Mouse (Mus musculus) 416B (cell line): ENCODE measurements around the gene Rsph6a.

Experiments used
- DNase-seq: peaks from one replicate; pipeline ENCODE4 v3.0.0; 2011; ENCODE audit warnings: low read depth

Rsph6a gene

DNA sequence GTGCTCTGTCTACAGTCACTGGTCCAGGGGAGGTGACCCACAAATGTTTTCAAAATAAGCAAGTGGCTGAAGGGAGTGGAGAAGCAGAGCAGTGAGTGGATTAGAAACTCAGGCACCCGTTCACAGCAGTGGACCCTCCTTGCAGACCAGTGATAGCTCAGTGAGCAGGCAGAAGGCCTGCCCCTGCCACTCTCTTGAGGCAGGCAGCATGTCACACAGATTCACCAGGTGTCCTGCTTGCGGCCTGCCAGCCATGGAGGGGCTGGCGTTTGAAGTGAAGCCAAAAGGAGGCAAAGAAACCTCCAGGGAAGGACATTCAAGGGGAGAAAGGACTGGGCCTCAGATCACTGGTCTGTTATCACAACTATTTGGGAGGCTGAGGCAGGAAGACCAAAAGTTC is 24.2 kb downstream of the Rsph6a start:
- DNase-seq: no peak

DNA sequence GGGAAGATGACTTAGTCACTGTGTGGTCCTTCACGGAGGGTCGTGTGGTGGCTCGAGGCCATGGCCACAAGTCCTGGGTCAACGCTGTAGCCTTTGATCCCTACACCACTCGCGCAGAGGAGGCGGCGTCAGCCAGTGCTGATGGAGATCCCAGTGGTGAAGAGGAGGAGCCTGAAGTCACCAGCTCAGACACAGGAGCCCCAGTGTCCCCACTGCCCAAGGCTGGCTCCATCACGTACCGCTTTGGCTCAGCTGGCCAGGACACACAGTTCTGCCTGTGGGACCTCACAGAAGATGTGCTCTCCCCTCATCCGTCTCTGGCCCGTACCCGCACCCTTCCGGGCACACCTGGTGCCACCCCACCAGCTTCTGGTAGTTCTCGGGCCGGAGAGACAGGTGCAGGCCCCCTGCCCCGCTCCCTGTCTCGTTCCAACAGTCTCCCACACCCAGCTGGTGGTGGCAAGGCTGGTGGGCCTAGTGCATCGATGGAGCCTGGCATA is 26.0 kb downstream of the Rsph6a start:
- no peak for DNase-seq

DNA sequence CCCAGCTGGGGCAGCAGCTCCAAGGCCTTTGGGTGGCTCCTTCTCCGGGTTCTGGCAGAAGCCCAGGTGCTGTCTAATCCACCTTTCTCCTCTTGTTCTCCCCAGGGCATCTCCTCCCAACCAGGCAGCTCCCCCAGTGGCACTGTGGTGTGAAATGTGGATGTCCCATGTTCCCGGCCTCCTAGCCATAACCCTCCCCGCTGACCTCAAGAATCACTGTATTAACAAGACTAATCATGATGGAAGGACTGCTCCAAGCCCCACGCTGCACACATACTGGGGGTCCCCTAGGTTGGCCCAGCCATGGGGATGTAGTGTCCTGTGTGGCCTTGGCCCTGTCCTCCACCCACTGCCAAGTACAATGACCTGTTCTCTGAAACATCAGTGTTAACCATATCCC is 27.7 kb downstream of the Rsph6a start:
- no peak for DNase-seq

DNA sequence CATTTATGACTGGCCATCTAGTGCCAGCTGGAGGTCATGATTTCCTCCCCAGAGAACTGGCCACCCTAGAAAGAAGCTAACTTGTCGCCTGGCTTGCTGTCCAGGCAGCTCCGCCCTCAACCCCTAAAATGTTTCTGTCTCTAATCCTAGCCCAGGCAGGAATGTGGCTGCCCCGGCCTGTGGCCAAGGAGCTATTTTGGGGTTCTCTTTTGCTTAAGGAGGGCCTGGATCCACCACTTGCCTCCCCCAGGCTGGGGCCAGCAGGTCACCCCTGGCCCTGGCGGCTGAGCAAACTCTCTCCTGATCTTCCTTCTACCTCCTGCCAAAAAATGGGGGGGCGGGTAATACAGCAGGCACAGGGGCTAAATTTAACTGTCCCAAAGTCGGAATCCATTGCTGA is 28.6 kb downstream of the Rsph6a start:
- no peak for DNase-seq

- DNase-seq: no peak
These were observed 29.2 kb downstream of the Rsph6a start, which contains the start of gene Dmpk for GRCm38 (mm10) chr7:19083701-19084100. Gene Dmpk, plus strand, starts transcription at chr7:19083849.

DNA sequence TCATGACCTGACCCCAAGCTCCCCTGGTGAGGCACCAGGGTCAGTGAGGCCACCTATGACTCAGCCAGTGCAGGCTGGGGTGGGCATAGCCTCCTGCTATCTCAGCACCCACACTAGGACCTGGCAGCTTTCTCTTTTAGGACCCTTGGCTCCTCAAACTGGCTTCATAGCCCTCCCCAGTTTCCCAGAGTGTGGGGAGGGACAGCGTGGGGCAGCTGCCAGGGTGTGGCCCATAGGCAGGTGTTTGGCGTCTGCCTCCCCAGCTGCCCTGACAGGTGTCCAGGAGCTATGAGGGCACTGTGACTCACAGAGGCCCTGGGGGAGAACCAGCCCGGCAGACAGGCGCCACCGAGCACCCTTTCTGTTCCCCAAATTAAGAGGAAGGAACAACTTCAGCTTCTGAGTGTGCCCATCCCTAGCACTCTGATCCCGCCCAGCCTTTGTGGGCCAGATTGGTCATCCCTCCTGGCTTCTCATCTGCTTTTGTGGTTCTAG is 29.8 kb downstream of the Rsph6a start:
- peak; percentile 69 for DNase-seq

GRCm38 (mm10) chr7:19084921-19085473 is 30.5 kb downstream of the Rsph6a start:
- DNase-seq: no peak

- no peak for DNase-seq
These were observed 31.0 kb downstream of the Rsph6a start for GRCm38 (mm10) chr7:19085495-19085894.

DNA sequence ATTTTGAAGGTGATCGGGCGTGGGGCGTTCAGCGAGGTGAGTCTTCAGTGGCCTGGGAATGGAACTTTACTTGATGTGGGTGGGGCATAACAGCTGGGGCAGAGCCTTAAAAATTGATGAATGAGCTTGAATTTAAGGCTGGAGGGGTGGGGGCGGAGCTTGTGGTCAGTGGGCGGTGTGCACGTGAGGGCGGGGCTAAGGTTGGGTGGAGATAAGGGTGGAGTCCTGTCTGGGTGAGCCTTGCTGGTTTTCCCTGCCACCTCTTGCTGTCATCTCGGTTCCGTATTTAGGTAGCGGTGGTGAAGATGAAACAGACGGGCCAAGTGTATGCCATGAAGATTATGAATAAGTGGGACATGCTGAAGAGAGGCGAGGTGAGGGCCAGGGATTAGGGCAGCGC is 31.6 kb downstream of the Rsph6a start:
- peak; percentile 76 for DNase-seq

DNA sequence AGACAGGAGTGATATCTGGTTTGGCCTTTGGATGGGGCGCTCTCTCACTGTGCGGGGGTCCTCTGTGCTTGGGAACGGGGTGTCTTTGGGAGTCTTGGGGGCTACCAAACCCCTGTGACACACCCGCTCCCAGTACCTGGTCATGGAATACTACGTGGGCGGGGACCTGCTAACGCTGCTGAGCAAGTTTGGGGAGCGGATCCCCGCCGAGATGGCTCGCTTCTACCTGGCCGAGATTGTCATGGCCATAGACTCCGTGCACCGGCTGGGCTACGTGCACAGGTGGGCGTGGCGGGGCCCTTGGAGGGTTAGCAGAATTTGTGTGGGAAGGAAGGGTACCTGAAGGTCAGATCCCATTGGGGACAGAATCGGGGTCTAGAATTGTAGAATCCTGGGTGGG is 32.3 kb downstream of the Rsph6a start:
- no peak for DNase-seq

- DNase-seq: peak; percentile 82
These were observed 34.3 kb downstream of the Rsph6a start for GRCm38 (mm10) chr7:19088813-19089212.

GRCm38 (mm10) chr7:19091913-19092312 is 37.4 kb downstream of the Rsph6a start:
- no peak for DNase-seq

- DNase-seq: no peak
These were observed 38.1 kb downstream of the Rsph6a start for GRCm38 (mm10) chr7:19092381-19093173.

DNA sequence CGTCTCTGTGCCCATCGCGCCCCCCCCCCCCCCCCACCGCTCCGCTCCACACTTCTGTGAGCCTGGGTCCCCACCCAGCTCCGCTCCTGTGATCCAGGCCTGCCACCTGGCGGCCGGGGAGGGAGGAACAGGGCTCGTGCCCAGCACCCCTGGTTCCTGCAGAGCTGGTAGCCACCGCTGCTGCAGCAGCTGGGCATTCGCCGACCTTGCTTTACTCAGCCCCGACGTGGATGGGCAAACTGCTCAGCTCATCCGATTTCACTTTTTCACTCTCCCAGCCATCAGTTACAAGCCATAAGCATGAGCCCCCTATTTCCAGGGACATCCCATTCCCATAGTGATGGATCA is 38.7 kb downstream of the Rsph6a start:
- DNase-seq: peak; percentile 82

DNA sequence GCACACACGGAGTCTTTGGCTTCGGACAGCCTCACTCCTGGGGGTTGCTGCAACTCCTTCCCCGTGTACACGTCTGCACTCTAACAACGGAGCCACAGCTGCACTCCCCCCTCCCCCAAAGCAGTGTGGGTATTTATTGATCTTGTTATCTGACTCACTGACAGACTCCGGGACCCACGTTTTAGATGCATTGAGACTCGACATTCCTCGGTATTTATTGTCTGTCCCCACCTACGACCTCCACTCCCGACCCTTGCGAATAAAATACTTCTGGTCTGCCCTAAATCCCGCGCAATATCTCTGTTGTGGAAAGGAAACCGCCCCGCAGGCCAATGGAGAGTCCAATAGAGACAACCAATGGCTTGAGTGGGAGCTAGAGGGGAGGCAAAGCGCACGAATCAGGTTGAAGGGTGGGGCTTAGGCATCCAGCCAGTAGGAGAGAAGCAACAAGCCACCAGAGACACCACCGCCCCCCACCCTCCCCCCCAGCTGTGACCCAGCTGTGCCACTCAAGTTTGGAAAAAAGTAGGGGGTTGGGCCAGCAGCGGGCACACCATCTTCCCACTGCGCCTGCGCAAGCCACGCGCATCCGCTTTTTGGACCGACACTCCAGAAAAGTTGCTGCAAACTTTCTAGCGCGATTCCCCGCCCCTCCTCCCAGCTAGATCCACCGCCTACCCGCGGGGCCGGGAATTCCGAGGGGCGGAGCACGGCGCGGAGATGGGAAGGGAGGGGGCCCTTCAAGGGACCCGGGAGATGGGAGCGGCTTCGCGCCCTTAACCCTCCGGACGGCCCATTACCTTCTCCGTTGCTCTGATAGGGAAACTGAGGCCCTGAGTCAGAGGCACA is 39.3 kb downstream of the Rsph6a start:
- DNase-seq: peak; percentile 98

GRCm38 (mm10) chr7:19094471-19094825 is 40.0 kb downstream of the Rsph6a start, which contains the start of gene Six5:
Gene Six5, plus strand, starts transcription at chr7:19094594.
- DNase-seq: no peak

- peak; percentile 54 for DNase-seq
These were observed 40.6 kb downstream of the Rsph6a start for GRCm38 (mm10) chr7:19094826-19095750.

DNA sequence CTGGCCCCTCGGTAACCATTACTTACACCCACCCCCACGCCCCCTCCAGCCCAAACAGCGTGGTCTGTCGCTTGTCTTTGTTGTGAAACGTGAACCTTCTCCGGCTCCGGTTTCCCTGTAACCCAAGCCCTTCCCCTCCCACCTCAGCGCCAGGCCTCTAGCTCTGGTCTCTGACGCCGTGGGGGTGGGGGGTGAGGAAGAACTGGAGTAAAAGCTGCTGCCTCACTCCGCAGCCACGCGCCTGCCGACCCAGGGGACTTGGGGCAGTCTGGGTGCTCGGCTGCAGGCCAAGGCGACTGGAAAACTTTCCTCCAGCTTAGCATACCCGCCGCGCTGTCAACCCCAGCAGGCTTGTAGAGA is 41.2 kb downstream of the Rsph6a start:
- peak; percentile 89 for DNase-seq

GRCm38 (mm10) chr7:19096421-19096976 is 42.0 kb downstream of the Rsph6a start:
- DNase-seq: no peak

GRCm38 (mm10) chr7:19097217-19097616 is 42.7 kb downstream of the Rsph6a start:
- no peak for DNase-seq

DNA sequence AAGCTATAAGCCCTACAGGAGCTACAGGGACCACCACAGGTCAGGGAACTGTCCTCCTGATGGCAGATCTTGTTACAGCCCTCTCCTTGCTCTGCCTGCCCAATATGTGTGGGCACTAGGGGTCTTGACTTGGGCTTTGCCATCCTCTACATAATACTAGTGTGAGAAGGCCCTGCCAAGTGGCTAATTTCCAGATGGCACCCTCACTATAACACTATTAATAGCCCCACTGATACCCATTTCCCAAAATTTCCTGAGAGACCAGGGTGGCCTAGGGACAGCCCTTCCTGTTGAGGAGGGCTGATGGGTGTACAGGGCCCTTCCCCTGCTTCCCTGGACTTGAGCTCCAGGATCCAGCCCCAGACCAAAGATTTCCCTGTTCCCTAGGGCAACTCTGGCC is 43.4 kb downstream of the Rsph6a start:
- DNase-seq: no peak
